Mouse (Mus musculus) olfactory bulb, adult 2 months (tissue): Measurements from ENCODE around the gene Setd2.

Experiments used
- CTCF ChIP-seq: fragments of 200-500 bp; IDR thresholded peaks from 2 replicates; pipeline ENCODE4 v1.5.1; 2012; ENCODE audit warnings: low read depth, mild to moderate bottlenecking, low read length, moderate library complexity; ENCODE audit not compliant: insufficient read depth
- POLR2A ChIP-seq: fragments of 200-500 bp; IDR thresholded peaks from 2 replicates; pipeline ENCODE4 v1.6.1; 2012; ENCODE audit warnings: mild to moderate bottlenecking, low read depth, low read length, moderate library complexity; ENCODE audit not compliant: insufficient read depth

DNA sequence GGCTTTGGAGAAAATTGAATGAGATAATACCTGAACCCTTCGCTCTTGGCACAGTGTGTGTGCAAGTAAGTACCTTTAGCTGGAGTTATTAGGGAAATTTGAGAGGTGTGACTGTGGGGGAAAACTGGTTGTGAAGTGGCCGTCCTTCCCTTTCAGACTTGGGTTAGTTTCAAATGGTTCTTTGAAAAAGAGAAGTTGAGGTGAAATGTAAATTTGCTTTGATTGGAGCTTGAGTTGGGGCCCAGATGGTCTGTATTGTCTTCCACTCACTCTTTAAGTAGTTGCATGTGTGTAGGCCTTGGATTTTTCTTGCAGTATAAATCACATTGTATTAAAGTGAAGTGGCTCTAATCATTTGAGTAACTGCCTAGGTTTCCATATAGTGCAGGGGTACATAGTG lies 2.7 kb downstream of the Setd2 start:
- TF ChIP-seq CTCF (no peak), POLR2A (no peak)
